In genomic region chr3:96173185-96173584, GRCm38 (mm10) we compare ENCODE assay signal across 8 mouse cellular contexts. TPM values are rescaled to one million over a fixed set of nuclear protein-coding genes. Genes with fewer than 3 reads are reported as not detected.
DNase-seq lines count a peak whose midpoint lies in the region; ATAC-seq and TF ChIP-seq lines count a peak whose summit lies in the region.

No protein-coding gene starts in this region.

- H3K36me3 ChIP-seq in heart, embryonic 10.5 days, result peaks cover 46% of the 10 kb centered on the region
- H3K36me3 ChIP-seq in C2C12 (ENCODE audit: control insufficient read depth, insufficient read depth), result peaks cover 49% of the 10 kb centered on the region
- H3K36me3 ChIP-seq in forebrain, embryonic 13.5 days (ENCODE audit: poor library complexity, severe bottlenecking), result peaks cover 41% of the 10 kb centered on the region
- H3K36me3 ChIP-seq in liver, embryonic 15.5 days (replicated peaks), result peaks cover 49% of the 10 kb centered on the region

- H3K79me3 ChIP-seq in C2C12 (ENCODE audit: low read depth), result peaks cover 30% of the 10 kb centered on the region

- ATAC-seq in forebrain, embryonic 13.5 days, result no peak
- ATAC-seq in liver, embryonic 15.5 days (ENCODE audit: insufficient read depth), result no peak

- DNase-seq in heart, embryonic 10.5 days (ENCODE audit: low spot score), result no peak
- DNase-seq in heart, adult 8-10 months (ENCODE audit: low spot score), result no peak
- no peak for DNase-seq in adrenal gland, adult 2 months
- DNase-seq in adrenal gland, postnatal 10 days, result no peak
- no peak for DNase-seq in layer of hippocampus, adult 11-12 months (ENCODE audit: low spot score)

- peak overlapping the region; percentile 96 for H3K27ac ChIP-seq in heart, embryonic 10.5 days
- no peak overlapping the region for H3K27ac ChIP-seq in forebrain, embryonic 13.5 days
- H3K27ac ChIP-seq in liver, embryonic 15.5 days (replicated peaks), result peak overlapping the region; percentile 94; the same call in 1 of the 2 replicates

- H3K4me3 ChIP-seq in heart, embryonic 10.5 days, result peak overlapping the region; percentile 88
- H3K4me3 ChIP-seq in C2C12 (ENCODE audit: insufficient read depth, poor library complexity, severe bottlenecking), result peak overlapping the region; percentile 94
- peak overlapping the region; percentile 96 for H3K4me3 ChIP-seq in forebrain, embryonic 13.5 days
- H3K4me3 ChIP-seq in liver, embryonic 15.5 days (replicated peaks), result peak overlapping the region; percentile 89

- WGBS in heart, embryonic 10.5 days, result 37% methylated on average over 7 of the region's 7 CpGs
- 34% methylated on average over 7 of the region's 7 CpGs for WGBS in forebrain, embryonic 13.5 days
- 26% methylated on average over 7 of the region's 7 CpGs for WGBS in liver, embryonic 15.5 days (ENCODE audit: insufficient replicate concordance)

- H3K4me2 ChIP-seq in forebrain, embryonic 13.5 days, result peak overlapping the region; percentile 99
- peak overlapping the region; percentile 90 for H3K4me2 ChIP-seq in liver, embryonic 15.5 days

- H3K27me3 ChIP-seq in heart, embryonic 10.5 days (ENCODE audit: insufficient read depth, poor library complexity, severe bottlenecking), result no peaks in the 10 kb centered on the region
- H3K27me3 ChIP-seq in C2C12 (ENCODE audit: control insufficient read depth, insufficient read depth, insufficient read length), result no peaks in the 10 kb centered on the region
- H3K27me3 ChIP-seq in forebrain, embryonic 13.5 days, result no peaks in the 10 kb centered on the region
- H3K27me3 ChIP-seq in liver, embryonic 15.5 days, result no peaks in the 10 kb centered on the region

- H3K9ac ChIP-seq in forebrain, embryonic 13.5 days, result peak overlapping the region; percentile 92
- H3K9ac ChIP-seq in liver, embryonic 15.5 days, result peak overlapping the region; percentile 78

- peak overlapping the region; percentile 98 for H3ac ChIP-seq in C2C12 (ENCODE audit: control insufficient read depth, insufficient read length, low read depth)

- peaks cover 33% of the 10 kb centered on the region for H3K4me1 ChIP-seq in heart, embryonic 10.5 days
- H3K4me1 ChIP-seq in forebrain, embryonic 13.5 days, result peaks cover 41% of the 10 kb centered on the region
- peaks cover 50% of the 10 kb centered on the region for H3K4me1 ChIP-seq in liver, embryonic 15.5 days (replicated peaks)

- no peak for TF ChIP-seq CTCF in C2C12 (IDR thresholded peaks at IDR 0.05; ENCODE audit: control insufficient read depth, insufficient read depth, insufficient read length)

- H3K9me3 ChIP-seq in heart, embryonic 10.5 days, result no peaks in the 10 kb centered on the region
- no peaks in the 10 kb centered on the region for H3K9me3 ChIP-seq in forebrain, embryonic 13.5 days (replicated peaks)
- no peaks in the 10 kb centered on the region for H3K9me3 ChIP-seq in liver, embryonic 15.5 days (replicated peaks)

- peaks cover 66% of the 10 kb centered on the region for H3K79me2 ChIP-seq in C2C12 (ENCODE audit: control insufficient read depth, insufficient read depth)

TF ChIP-seq in C2C12, 6 proteins besides CTCF, POLR2A, EP300 and RAD21:
- TF ChIP-seq MYOD1 (IDR thresholded peaks at IDR 0.05; ENCODE audit: control insufficient read depth, insufficient read length, low read depth) (no peak), CEBPB (IDR thresholded peaks at IDR 0.05; ENCODE audit: low read depth) (no peak), USF1 (IDR thresholded peaks at IDR 0.05; ENCODE audit: low read depth) (no peak), FOSL1 (IDR thresholded peaks at IDR 0.05; ENCODE audit: insufficient read depth, low read length, poor library complexity, severe bottlenecking) (no peak), MYOG (IDR thresholded peaks at IDR 0.05; ENCODE audit: control insufficient read depth, extremely low read depth, insufficient read length) (no peak), MAX (IDR thresholded peaks at IDR 0.05) (no peak)

RNA-seq across cellular contexts. Expression of gene Sf3b4, which starts 1.1 kb away (rescaled TPM):
- 143 and 190 TPM in 2 replicates for polyA plus RNA-seq in heart, embryonic 10.5 days (2016; fragmentation: Nextera tagmentation; extraction: Ambion mirVana)
- total RNA-seq in heart, adult 8-10 months (2022), result 10 to 100 TPM; 14.1 to 17.2 (median 16.2) TPM
- 136 TPM for polyA plus RNA-seq in C2C12 (2012; fragmentation: generic; extraction: Trizol)
- polyA plus RNA-seq in forebrain, embryonic 13.5 days (2015; fragmentation: Nextera tagmentation; extraction: Ambion mirVana), result 161 and 181 TPM in 2 replicates
- polyA plus RNA-seq in liver, embryonic 15.5 days (2015; fragmentation: Nextera tagmentation; extraction: Ambion mirVana), result 73.7 and 76.6 TPM in 2 replicates
- total RNA-seq in adrenal gland, adult 2 months (2021), result 10 to 100 TPM; 49.4 to 55.2 TPM
- 169 and 183 TPM in 2 replicates for polyA plus RNA-seq in adrenal gland, adult 2 months (2012; rRNA removed)
- total RNA-seq in adrenal gland, postnatal 10 days (2021), result 10 to 100 TPM; 50.4 to 50.9 TPM

RNA-seq across cellular contexts. Expression of gene Sv2a, which starts 7.8 kb away (rescaled TPM):
- polyA plus RNA-seq in heart, embryonic 10.5 days (2016; fragmentation: Nextera tagmentation; extraction: Ambion mirVana), result 17.8 and 22.6 TPM in 2 replicates
- total RNA-seq in heart, adult 8-10 months (2022), result 1 to 10 TPM; 1.6 to 7.0 (median 4.2) TPM
- polyA plus RNA-seq in C2C12 (2012; fragmentation: generic; extraction: Trizol), result 0.33 TPM
- 29.3 and 37.9 TPM in 2 replicates for polyA plus RNA-seq in forebrain, embryonic 13.5 days (2015; fragmentation: Nextera tagmentation; extraction: Ambion mirVana)
- polyA plus RNA-seq in liver, embryonic 15.5 days (2015; fragmentation: Nextera tagmentation; extraction: Ambion mirVana), result 0.23 and 0.26 TPM in 2 replicates
- total RNA-seq in adrenal gland, adult 2 months (2021), result 10 to 100 TPM in 1 of 2 experiments, 1 to 10 TPM in 1; 5.7 to 14.1 TPM
- polyA plus RNA-seq in adrenal gland, adult 2 months (2012; rRNA removed), result 3.3 and 3.6 TPM in 2 replicates
- 10 to 100 TPM in 1 of 2 experiments, 1 to 10 TPM in 1; 9.5 to 14.2 TPM for total RNA-seq in adrenal gland, postnatal 10 days (2021)

RNA-seq across cellular contexts. Expression of gene Mtmr11, which starts 11.4 kb away (rescaled TPM):
- polyA plus RNA-seq in heart, embryonic 10.5 days (2016; fragmentation: Nextera tagmentation; extraction: Ambion mirVana), result 6.0 and 10.5 TPM in 2 replicates
- total RNA-seq in heart, adult 8-10 months (2022), result 1 to 10 TPM; 1.7 to 3.0 (median 2.2) TPM
- 5.1 TPM for polyA plus RNA-seq in C2C12 (2012; fragmentation: generic; extraction: Trizol)
- polyA plus RNA-seq in forebrain, embryonic 13.5 days (2015; fragmentation: Nextera tagmentation; extraction: Ambion mirVana), result 9.0 and 12.9 TPM in 2 replicates
- 2.3 and 3.7 TPM in 2 replicates for polyA plus RNA-seq in liver, embryonic 15.5 days (2015; fragmentation: Nextera tagmentation; extraction: Ambion mirVana)
- 10 to 100 TPM; 27.4 to 34.6 TPM for total RNA-seq in adrenal gland, adult 2 months (2021)
- 15.0 and 20.5 TPM in 2 replicates for polyA plus RNA-seq in adrenal gland, adult 2 months (2012; rRNA removed)
- 10 to 100 TPM; 13.0 to 17.1 TPM for total RNA-seq in adrenal gland, postnatal 10 days (2021)

RNA-seq across cellular contexts. Expression of gene Bola1, which starts 46.3 kb away (rescaled TPM):
- 58.9 and 62.8 TPM in 2 replicates for polyA plus RNA-seq in heart, embryonic 10.5 days (2016; fragmentation: Nextera tagmentation; extraction: Ambion mirVana)
- 10 to 100 TPM; 24.1 to 35.6 (median 29.8) TPM for total RNA-seq in heart, adult 8-10 months (2022)
- polyA plus RNA-seq in C2C12 (2012; fragmentation: generic; extraction: Trizol), result 76.1 TPM
- 82.2 and 86.6 TPM in 2 replicates for polyA plus RNA-seq in forebrain, embryonic 13.5 days (2015; fragmentation: Nextera tagmentation; extraction: Ambion mirVana)
- polyA plus RNA-seq in liver, embryonic 15.5 days (2015; fragmentation: Nextera tagmentation; extraction: Ambion mirVana), result 32.1 and 34.6 TPM in 2 replicates
- 10 to 100 TPM; 29.6 to 38.9 TPM for total RNA-seq in adrenal gland, adult 2 months (2021)
- polyA plus RNA-seq in adrenal gland, adult 2 months (2012; rRNA removed), result 95.5 and 96.5 TPM in 2 replicates
- 10 to 100 TPM; 28.6 to 31.3 TPM for total RNA-seq in adrenal gland, postnatal 10 days (2021)

RNA-seq across cellular contexts. Expression of gene Hist2h2ab, which starts 46.5 kb away (rescaled TPM):
- 0.73 TPM in 1 of 2 replicates, not detected in the other for polyA plus RNA-seq in heart, embryonic 10.5 days (2016; fragmentation: Nextera tagmentation; extraction: Ambion mirVana)
- total RNA-seq in heart, adult 8-10 months (2022), result 1 to 10 TPM; 1.4 to 3.6 (median 2.9) TPM
- polyA plus RNA-seq in C2C12 (2012; fragmentation: generic; extraction: Trizol), result 0.18 TPM
- 0.78 and 2.2 TPM in 2 replicates for polyA plus RNA-seq in forebrain, embryonic 13.5 days (2015; fragmentation: Nextera tagmentation; extraction: Ambion mirVana)
- 0.40 and 0.58 TPM in 2 replicates for polyA plus RNA-seq in liver, embryonic 15.5 days (2015; fragmentation: Nextera tagmentation; extraction: Ambion mirVana)
- 1 to 10 TPM; 3.1 to 8.3 TPM for total RNA-seq in adrenal gland, adult 2 months (2021)
- 0.93 and 4.7 TPM in 2 replicates for polyA plus RNA-seq in adrenal gland, adult 2 months (2012; rRNA removed)
- 10 to 100 TPM; 17.5 to 21.2 TPM for total RNA-seq in adrenal gland, postnatal 10 days (2021)
